Mouse (Mus musculus) hindbrain, embryonic 12.5 days (tissue): ENCODE measurements around the gene Pamr1. TPM values are rescaled to one million over a fixed set of nuclear protein-coding genes. Genes with fewer than 3 reads are reported as not detected.
A peak's percentile ranks its signal among the peaks of the same experiment; 100 is the strongest.

Experiments
- ATAC-seq: fragments of 200-750 bp; cut with Nextera tagmentation; 2 replicates; pipeline ENCODE4 v1.8.0; 2017; ENCODE audit warnings: moderate TSS enrichment; ENCODE audit not compliant: low FRiP score
- H3K27ac ChIP-seq: fragments of 300-500 bp; sonication (generic); 2 replicates; pipeline ENCODE4 v1.5.1; 2016; ENCODE audit warnings: mild to moderate bottlenecking
- H3K27me3 ChIP-seq: fragments of 300-500 bp; sonication (generic); 2 replicates; pipeline ENCODE4 v1.6.1; 2016; ENCODE audit warnings: mild to moderate bottlenecking
- H3K36me3 ChIP-seq: fragments of 300-500 bp; sonication (generic); 2 replicates; pipeline ENCODE4 v1.6.1; 2016; ENCODE audit warnings: mild to moderate bottlenecking
- H3K4me1 ChIP-seq: fragments of 300-500 bp; sonication (generic); 2 replicates; pipeline ENCODE4 v1.6.1; 2016
- H3K4me2 ChIP-seq: fragments of 300-500 bp; sonication (generic); replicated peaks from 2 replicates; pipeline ENCODE4 v1.6.1; 2016; ENCODE audit warnings: mild to moderate bottlenecking
- H3K4me3 ChIP-seq: fragments of 300-500 bp; sonication (generic); 2 replicates; pipeline ENCODE4 v1.5.1; 2016; ENCODE audit warnings: mild to moderate bottlenecking
- H3K9ac ChIP-seq: fragments of 300-500 bp; sonication (generic); 2 replicates; pipeline ENCODE4 v1.6.1; 2016; ENCODE audit warnings: mild to moderate bottlenecking, moderate library complexity
- H3K9me3 ChIP-seq: fragments of 300-500 bp; sonication (generic); replicated peaks from 2 replicates; pipeline ENCODE4 v1.6.1; 2016; ENCODE audit warnings: mild to moderate bottlenecking
- WGBS: fragments of 180-500 bp; shearing (Covaris S2); methylation state at CpG from one replicate; pipeline ENCODE4 v1.1.7; 2016; 5-methylcytosine and 5-hydroxymethylcytosine counted together
- polyA plus RNA-seq: library from polyadenylated mRNA; unstranded; fragments of >200 nt; fragmentation: Nextera tagmentation; extraction: Ambion mirVana; gene quantifications from 2 replicates; pipeline ENCODE4 v1.2.1, GENCODE M21; 2016

The Pamr1 gene
- 5.9 and 7.6 TPM in 2 replicates for polyA plus RNA-seq

GRCm38 (mm10) chr2:102549611-102550266, at the start of gene Pamr1:
Gene Pamr1, plus strand, starts transcription at chr2:102550012.
- Histone ChIP-seq H3K27me3 (peaks cover 18% of the 10 kb centered on the region), H3K4me2 (peak within 1 kb of the TSS; percentile 68), H3K27ac (no peak within 1 kb of the TSS), H3K4me3 (peak within 1 kb of the TSS; percentile 42), H3K36me3 (no peaks in the 10 kb centered on the region), H3K4me1 (peaks cover 17% of the 10 kb centered on the region), H3K9me3 (no peaks in the 10 kb centered on the region), H3K9ac (peak within 1 kb of the TSS; percentile 57)
- peak; percentile 64 for ATAC-seq
- WGBS, result 2% methylated on average over 26 of the region's 26 CpGs

GRCm38 (mm10) chr2:102507633-102508032, 42.2 kb upstream of the Pamr1 start:
- Histone ChIP-seq H3K4me2 (no peak overlapping the region), H3K4me3 (no peak overlapping the region), H3K9ac (no peak overlapping the region), H3K36me3 (no peaks in the 10 kb centered on the region), H3K27ac (no peak overlapping the region), H3K9me3 (no peaks in the 10 kb centered on the region), H3K27me3 (no peaks in the 10 kb centered on the region), H3K4me1 (no peaks in the 10 kb centered on the region)
- ATAC-seq, result no peak
- WGBS, result 70% methylated on average over 4 of the region's 4 CpGs

GRCm38 (mm10) chr2:102508154-102508553, 41.7 kb upstream of the Pamr1 start:
- 58% methylated on average over 1 of the region's 1 CpGs for WGBS
- no peak for ATAC-seq
- Histone ChIP-seq H3K9ac (no peak overlapping the region), H3K36me3 (no peaks in the 10 kb centered on the region), H3K9me3 (no peaks in the 10 kb centered on the region), H3K27me3 (no peaks in the 10 kb centered on the region), H3K4me3 (no peak overlapping the region), H3K4me1 (no peaks in the 10 kb centered on the region), H3K4me2 (no peak overlapping the region), H3K27ac (no peak overlapping the region)

- Histone ChIP-seq H3K27ac (no peak overlapping the region), H3K36me3 (no peaks in the 10 kb centered on the region), H3K4me3 (no peak overlapping the region), H3K4me2 (no peak overlapping the region), H3K9ac (no peak overlapping the region), H3K4me1 (no peaks in the 10 kb centered on the region), H3K9me3 (no peaks in the 10 kb centered on the region), H3K27me3 (no peaks in the 10 kb centered on the region)
- no peak for ATAC-seq
Observed at GRCm38 (mm10) chr2:102519956-102520355, 29.9 kb upstream of the Pamr1 start.

GRCm38 (mm10) chr2:102527563-102527962, 22.2 kb upstream of the Pamr1 start:
- no peak overlapping the region for H3K4me2 ChIP-seq
- H3K4me3 ChIP-seq, result no peak overlapping the region
- no peaks in the 10 kb centered on the region for H3K9me3 ChIP-seq
- no peaks in the 10 kb centered on the region for H3K4me1 ChIP-seq
- no peak overlapping the region for H3K27ac ChIP-seq
- no peak overlapping the region for H3K9ac ChIP-seq
- H3K36me3 ChIP-seq, result no peaks in the 10 kb centered on the region
- no peaks in the 10 kb centered on the region for H3K27me3 ChIP-seq
- WGBS, result 84% methylated on average over 4 of the region's 4 CpGs
- ATAC-seq, result no peak

GRCm38 (mm10) chr2:102533437-102533836, 16.4 kb upstream of the Pamr1 start:
- Histone ChIP-seq H3K27ac (no peak overlapping the region), H3K4me2 (no peak overlapping the region), H3K9ac (no peak overlapping the region), H3K4me1 (no peaks in the 10 kb centered on the region), H3K4me3 (no peak overlapping the region), H3K27me3 (no peaks in the 10 kb centered on the region), H3K9me3 (no peaks in the 10 kb centered on the region), H3K36me3 (no peaks in the 10 kb centered on the region)
- 67% methylated on average over 4 of the region's 4 CpGs for WGBS
- no peak for ATAC-seq

- 74% methylated on average over 3 of the region's 3 CpGs for WGBS
- H3K27ac ChIP-seq, result no peak overlapping the region
- no peak overlapping the region for H3K4me3 ChIP-seq
- H3K36me3 ChIP-seq, result no peaks in the 10 kb centered on the region
- H3K9me3 ChIP-seq, result no peaks in the 10 kb centered on the region
- ATAC-seq, result no peak
- no peaks in the 10 kb centered on the region for H3K4me1 ChIP-seq
- H3K9ac ChIP-seq, result no peak overlapping the region
- H3K4me2 ChIP-seq, result no peak overlapping the region
- no peaks in the 10 kb centered on the region for H3K27me3 ChIP-seq
Observed at GRCm38 (mm10) chr2:102536766-102537165, 13.0 kb upstream of the Pamr1 start.

GRCm38 (mm10) chr2:102540438-102541230, 9.2 kb upstream of the Pamr1 start:
- Histone ChIP-seq H3K4me1 (peaks cover 2% of the 10 kb centered on the region; the same call in 1 of the 2 replicates), H3K9me3 (no peaks in the 10 kb centered on the region), H3K9ac (no peak overlapping the region), H3K27me3 (no peaks in the 10 kb centered on the region), H3K27ac (no peak overlapping the region), H3K4me3 (no peak overlapping the region), H3K4me2 (no peak overlapping the region), H3K36me3 (no peaks in the 10 kb centered on the region)
- no peak for ATAC-seq
- 55% methylated on average over 11 of the region's 11 CpGs for WGBS

- ATAC-seq, result no peak
- no peaks in the 10 kb centered on the region for H3K36me3 ChIP-seq
- peaks cover 2% of the 10 kb centered on the region; the same call in 1 of the 2 replicates for H3K4me1 ChIP-seq
- no peak overlapping the region for H3K9ac ChIP-seq
- H3K9me3 ChIP-seq, result no peaks in the 10 kb centered on the region
- no peak overlapping the region for H3K4me3 ChIP-seq
- no peaks in the 10 kb centered on the region for H3K27me3 ChIP-seq
- 44% methylated on average over 4 of the region's 4 CpGs for WGBS
- H3K4me2 ChIP-seq, result no peak overlapping the region
- no peak overlapping the region for H3K27ac ChIP-seq
Observed at GRCm38 (mm10) chr2:102541404-102542125, 8.2 kb upstream of the Pamr1 start.

- no peak overlapping the region for H3K4me3 ChIP-seq
- H3K4me1 ChIP-seq, result peaks cover 2% of the 10 kb centered on the region; the same call in 1 of the 2 replicates
- H3K27ac ChIP-seq, result no peak overlapping the region
- 33% methylated on average over 6 of the region's 6 CpGs for WGBS
- no peak overlapping the region for H3K4me2 ChIP-seq
- no peaks in the 10 kb centered on the region for H3K36me3 ChIP-seq
- peaks cover 3% of the 10 kb centered on the region; the same call in 1 of the 2 replicates for H3K27me3 ChIP-seq
- no peaks in the 10 kb centered on the region for H3K9me3 ChIP-seq
- H3K9ac ChIP-seq, result no peak overlapping the region
- ATAC-seq, result no peak
Observed at GRCm38 (mm10) chr2:102543961-102544719, 5.7 kb upstream of the Pamr1 start.

GRCm38 (mm10) chr2:102550910-102551582, 1.2 kb downstream of the Pamr1 start:
- H3K27me3 ChIP-seq, result peaks cover 18% of the 10 kb centered on the region
- no peak overlapping the region for H3K9ac ChIP-seq
- ATAC-seq, result no peak
- H3K4me3 ChIP-seq, result no peak overlapping the region
- no peak overlapping the region for H3K27ac ChIP-seq
- H3K4me2 ChIP-seq, result peak overlapping the region; percentile 68
- H3K9me3 ChIP-seq, result no peaks in the 10 kb centered on the region
- WGBS, result 41% methylated on average over 6 of the region's 6 CpGs
- no peaks in the 10 kb centered on the region for H3K36me3 ChIP-seq
- H3K4me1 ChIP-seq, result peaks cover 17% of the 10 kb centered on the region
